8 mouse cellular contexts compared by ENCODE assay signal in genomic region chr11:97041022-97041899, GRCm38 (mm10). TPM values are rescaled to one million over a fixed set of nuclear protein-coding genes. Genes with fewer than 3 reads are reported as not detected.
DNase-seq lines count a peak whose midpoint lies in the region; ATAC-seq and TF ChIP-seq lines count a peak whose summit lies in the region.

Gene Lrrc46 (minus strand): TSS chr11:97041407.
Gene Mrpl10 (plus strand): TSS chr11:97041560.

- peaks cover 3% of the 10 kb centered on the region; the same call in 1 of the 2 replicates for H3K27me3 ChIP-seq in E14TG2a.4 (ENCODE audit: insufficient read depth, low read length)
- H3K27me3 ChIP-seq in forebrain, embryonic 11.5 days (ENCODE audit: control insufficient read depth, insufficient read depth, low read length), result no peaks in the 10 kb centered on the region
- no peaks in the 10 kb centered on the region for H3K27me3 ChIP-seq in heart, embryonic 16.5 days (ENCODE audit: control insufficient read depth, insufficient read depth, low read length)
- H3K27me3 ChIP-seq in liver, embryonic 14.5 days (ENCODE audit: control insufficient read depth, insufficient read depth, low read length), result no peaks in the 10 kb centered on the region
- no peaks in the 10 kb centered on the region for H3K27me3 ChIP-seq in stomach, embryonic 15.5 days (replicated peaks)

- peak within 1 kb of the TSS; percentile 18; the same call in 1 of the 2 replicates for H3K27ac ChIP-seq in forebrain, embryonic 11.5 days (ENCODE audit: low read depth, low read length)
- H3K27ac ChIP-seq in heart, embryonic 16.5 days (ENCODE audit: low read length), result peak within 1 kb of the TSS; percentile 74
- peak within 1 kb of the TSS; percentile 21 for H3K27ac ChIP-seq in liver, embryonic 14.5 days
- H3K27ac ChIP-seq in stomach, embryonic 15.5 days, result no peak within 1 kb of the TSS

- H3K4me1 ChIP-seq in E14TG2a.4 (replicated peaks; ENCODE audit: low read depth, low read length), result peaks cover 65% of the 10 kb centered on the region
- H3K4me1 ChIP-seq in forebrain, embryonic 11.5 days (replicated peaks; ENCODE audit: control insufficient read depth, insufficient read depth, low read length), result peaks cover 2% of the 10 kb centered on the region; the same call in 1 of the 2 replicates
- peaks cover 10% of the 10 kb centered on the region for H3K4me1 ChIP-seq in heart, embryonic 16.5 days (ENCODE audit: control insufficient read depth, insufficient read depth, low read length)
- H3K4me1 ChIP-seq in liver, embryonic 14.5 days (replicated peaks; ENCODE audit: control insufficient read depth in 2 of 2, insufficient read depth in 2 of 2, low read length in 1 of 2), result peaks cover 9 to 12% of the 10 kb centered on the region in 2 experiments
- peaks cover 7% of the 10 kb centered on the region for H3K4me1 ChIP-seq in stomach, embryonic 15.5 days

- under 1% methylated on average over 48 of the region's 48 CpGs for whole genome bisulfite sequencing in forebrain, embryonic 11.5 days
- under 1% methylated on average over 48 of the region's 48 CpGs for WGBS in heart, embryonic 16.5 days
- WGBS in liver, embryonic 14.5 days (ENCODE audit: insufficient replicate concordance), result under 1% methylated on average over 48 of the region's 48 CpGs
- under 1% methylated on average over 44 of the region's 48 CpGs for WGBS in stomach, embryonic 15.5 days

- H3K4me2 ChIP-seq in forebrain, embryonic 11.5 days (ENCODE audit: low read depth, low read length, severe bottlenecking), result peak within 1 kb of the TSS; percentile 73
- H3K4me2 ChIP-seq in heart, embryonic 16.5 days (ENCODE audit: low read depth, low read length), result peak within 1 kb of the TSS; percentile 99
- H3K4me2 ChIP-seq in liver, embryonic 14.5 days (ENCODE audit: low read depth), result peak within 1 kb of the TSS; percentile 89
- H3K4me2 ChIP-seq in stomach, embryonic 15.5 days, result peak within 1 kb of the TSS; percentile 88

- H3K4me3 ChIP-seq in E14TG2a.4 (replicated peaks; ENCODE audit: low read length), result peak within 1 kb of the TSS; percentile 93
- H3K4me3 ChIP-seq in forebrain, embryonic 11.5 days (ENCODE audit: low read depth, low read length), result peak within 1 kb of the TSS; percentile 76
- H3K4me3 ChIP-seq in heart, embryonic 16.5 days (ENCODE audit: low read length), result peak within 1 kb of the TSS; percentile 96
- peak within 1 kb of the TSS; percentile 87 to 94 for H3K4me3 ChIP-seq in liver, embryonic 14.5 days (ENCODE audit: insufficient read depth in 1 of 2, low read depth in 2 of 2, low read length in 2 of 2)
- H3K4me3 ChIP-seq in stomach, embryonic 15.5 days (replicated peaks), result peak within 1 kb of the TSS; percentile 87

- ATAC-seq in forebrain, embryonic 11.5 days (replicated peaks; ENCODE audit: low FRiP score), result peak; percentile 84
- peak; percentile 90 for ATAC-seq in heart, embryonic 16.5 days (replicated peaks; ENCODE audit: extremely low read depth, insufficient read depth, low FRiP score)
- peak; percentile 88 for ATAC-seq in liver, embryonic 14.5 days (ENCODE audit: insufficient read depth)
- peak; percentile 89 for ATAC-seq in stomach, embryonic 15.5 days (ENCODE audit: insufficient read depth, low FRiP score, low read depth)

- DNase-seq in c-Kit-positive CD71-positive TER-119-negative erythroid progenitor cells, embryonic 14.5 days (ENCODE audit: low read depth), result peak; percentile 86
- peak; percentile 98 for DNase-seq in forebrain, embryonic 11.5 days (ENCODE audit: low spot score)
- DNase-seq in kidney, postnatal 25 days, result peak; percentile 94 to 96
- DNase-seq in liver, embryonic 14.5 days (ENCODE audit: low read depth in 3 of 3, low spot score in 3 of 3), result peak; percentile 87 to 91 (median 87)
- peak; percentile 91 for DNase-seq in neural tube, embryonic 10.5 days (ENCODE audit: extremely low spot score, low spot score)

- no peak for TF ChIP-seq EP300 in liver, embryonic 14.5 days (IDR thresholded peaks at IDR 0.05; ENCODE audit: low read depth)

- H3K9ac ChIP-seq in forebrain, embryonic 11.5 days (ENCODE audit: low read length), result peak within 1 kb of the TSS; percentile 84
- H3K9ac ChIP-seq in heart, embryonic 16.5 days (ENCODE audit: low read length), result peak within 1 kb of the TSS; percentile 97
- peak within 1 kb of the TSS; percentile 78 for H3K9ac ChIP-seq in liver, embryonic 14.5 days (replicated peaks)
- H3K9ac ChIP-seq in stomach, embryonic 15.5 days, result peak within 1 kb of the TSS; percentile 93

- H3K36me3 ChIP-seq in E14TG2a.4 (ENCODE audit: insufficient read depth, low read length), result peaks cover 31% of the 10 kb centered on the region
- no peaks in the 10 kb centered on the region for H3K36me3 ChIP-seq in forebrain, embryonic 11.5 days (ENCODE audit: control insufficient read depth, insufficient read depth, low read length)
- H3K36me3 ChIP-seq in heart, embryonic 16.5 days (ENCODE audit: control insufficient read depth, insufficient read depth), result peaks cover 6% of the 10 kb centered on the region; the same call in 1 of the 2 replicates
- H3K36me3 ChIP-seq in liver, embryonic 14.5 days (replicated peaks; ENCODE audit: control insufficient read depth, insufficient read depth, low read depth), result no peaks in the 10 kb centered on the region
- peaks cover 10% of the 10 kb centered on the region; the same call in 1 of the 2 replicates for H3K36me3 ChIP-seq in stomach, embryonic 15.5 days

- TF ChIP-seq CTCF in E14TG2a.4 (conservative IDR thresholded peaks at IDR 0.05; ENCODE audit: low read length), result no peak
- TF ChIP-seq CTCF in liver, embryonic 14.5 days (IDR thresholded peaks at IDR 0.05; ENCODE audit: low read depth), result peak; percentile 16; the same call in 1 of the 2 replicates

- no peaks in the 10 kb centered on the region for H3K9me3 ChIP-seq in E14TG2a.4 (ENCODE audit: low read length)
- H3K9me3 ChIP-seq in forebrain, embryonic 11.5 days (ENCODE audit: control insufficient read depth, low read length), result no peaks in the 10 kb centered on the region
- H3K9me3 ChIP-seq in heart, embryonic 16.5 days (replicated peaks; ENCODE audit: control insufficient read depth, low read length), result no peaks in the 10 kb centered on the region
- no peaks in the 10 kb centered on the region for H3K9me3 ChIP-seq in liver, embryonic 14.5 days (ENCODE audit: control insufficient read depth, low read length)
- no peaks in the 10 kb centered on the region for H3K9me3 ChIP-seq in stomach, embryonic 15.5 days

RNA-seq across cellular contexts. Expression of gene Lrrc46, which starts in this region (rescaled TPM):
- 3.8 and 4.2 TPM in 2 replicates for polyA plus RNA-seq in forebrain, embryonic 11.5 days (2014; fragmentation: Nextera tagmentation; extraction: Ambion mirVana)
- 1.1 and 2.0 TPM in 2 replicates for polyA plus RNA-seq in heart, embryonic 16.5 days (2015; fragmentation: Nextera tagmentation; extraction: Ambion mirVana)
- 0.20 and 0.29 TPM in 2 replicates for polyA plus RNA-seq in liver, embryonic 14.5 days (2012; rRNA removed)
- 0.28 and 0.38 TPM in 2 replicates for polyA plus RNA-seq in liver, embryonic 14.5 days (2014; fragmentation: Nextera tagmentation; extraction: Ambion mirVana)
- 0.54 and 0.86 TPM in 2 replicates for polyA plus RNA-seq in stomach, embryonic 15.5 days (2015; fragmentation: Nextera tagmentation; extraction: Ambion mirVana)

RNA-seq across cellular contexts. Expression of gene Mrpl10, which starts in this region (rescaled TPM):
- polyA plus RNA-seq in forebrain, embryonic 11.5 days (2014; fragmentation: Nextera tagmentation; extraction: Ambion mirVana), result 76.4 and 76.6 TPM in 2 replicates
- 66.9 and 67.5 TPM in 2 replicates for polyA plus RNA-seq in heart, embryonic 16.5 days (2015; fragmentation: Nextera tagmentation; extraction: Ambion mirVana)
- polyA plus RNA-seq in liver, embryonic 14.5 days (2012; rRNA removed), result 29.1 and 30.3 TPM in 2 replicates
- polyA plus RNA-seq in liver, embryonic 14.5 days (2014; fragmentation: Nextera tagmentation; extraction: Ambion mirVana), result 34.9 and 36.2 TPM in 2 replicates
- 78.8 and 85.1 TPM in 2 replicates for polyA plus RNA-seq in stomach, embryonic 15.5 days (2015; fragmentation: Nextera tagmentation; extraction: Ambion mirVana)
